8 mouse cellular contexts compared by ENCODE assay signal in genomic region chrX:56346176-56346931, GRCm38 (mm10). TPM values are rescaled to one million over a fixed set of nuclear protein-coding genes. Genes with fewer than 3 reads are reported as not detected.
DNase-seq lines count a peak whose midpoint lies in the region; ATAC-seq lines count a peak whose summit lies in the region.

Gene Zfp449 (plus strand): TSS chrX:56346400.

- peak within 1 kb of the TSS; percentile 37 to 64; a peak in 2 of 4 replicates for H3K27ac ChIP-seq in heart, embryonic 14.5 days (replicated peaks in 1 of 2; ENCODE audit: control insufficient read depth in 1 of 2, insufficient read depth in 1 of 2, low read depth in 2 of 2, low read length in 2 of 2)
- no peak within 1 kb of the TSS for H3K27ac ChIP-seq in liver, embryonic 12.5 days
- H3K27ac ChIP-seq in stomach, embryonic 16.5 days (ENCODE audit: low read length): no peak within 1 kb of the TSS

- H3K4me2 ChIP-seq in heart, embryonic 14.5 days (ENCODE audit: low read length): peak within 1 kb of the TSS; percentile 59
- peak within 1 kb of the TSS; percentile 73 for H3K4me2 ChIP-seq in liver, embryonic 12.5 days
- H3K4me2 ChIP-seq in stomach, embryonic 16.5 days (ENCODE audit: low read depth, low read length): peak within 1 kb of the TSS; percentile 50

- no peaks in the 10 kb centered on the region; a peak in 1 of 4 replicates for H3K4me1 ChIP-seq in heart, embryonic 14.5 days (ENCODE audit: control insufficient read depth in 2 of 2, insufficient read depth in 2 of 2, low read length in 2 of 2)
- no peaks in the 10 kb centered on the region for H3K4me1 ChIP-seq in liver, embryonic 12.5 days
- H3K4me1 ChIP-seq in stomach, embryonic 16.5 days (ENCODE audit: control insufficient read depth, insufficient read depth, low read length): no peaks in the 10 kb centered on the region

- H3K27me3 ChIP-seq in heart, embryonic 14.5 days (ENCODE audit: control insufficient read depth, insufficient read depth, low read length): no peaks in the 10 kb centered on the region
- no peaks in the 10 kb centered on the region for H3K27me3 ChIP-seq in liver, embryonic 12.5 days (replicated peaks)
- H3K27me3 ChIP-seq in stomach, embryonic 16.5 days (ENCODE audit: control insufficient read depth, insufficient read depth, low read length): no peaks in the 10 kb centered on the region

- peak; percentile 9 to 38 for DNase-seq in CD8-positive naive resting alpha-beta T cell, adult 2 months (ENCODE audit: low read depth in 2 of 2, low spot score in 2 of 2)
- peak; percentile 28 for DNase-seq in c-Kit-negative CD71-positive TER-119-positive erythroid progenitor cells, embryonic 14.5 days (ENCODE audit: low read depth, low spot score)
- DNase-seq in fibroblast of lung, adult 2 months (ENCODE audit: low read depth): peak; percentile 43
- DNase-seq in kidney, postnatal 10 days: peak; percentile 90
- peak; percentile 68 for DNase-seq in neural tube, embryonic 10.5 days (ENCODE audit: extremely low spot score, low spot score)

- peak; percentile 91 for ATAC-seq in heart, embryonic 14.5 days (ENCODE audit: insufficient number of reproducible peaks, insufficient read depth, low FRiP score, low read depth)
- peak; percentile 95 for ATAC-seq in liver, embryonic 12.5 days
- ATAC-seq in stomach, embryonic 16.5 days (ENCODE audit: insufficient read depth, low FRiP score): peak; percentile 96

- 17% methylated on average over 39 of the region's 39 CpGs for WGBS in heart, embryonic 14.5 days
- 11% methylated on average over 39 of the region's 39 CpGs for WGBS in liver, embryonic 12.5 days (ENCODE audit: insufficient replicate concordance)
- 11% methylated on average over 37 of the region's 39 CpGs for WGBS in stomach, embryonic 16.5 days

- H3K9me3 ChIP-seq in heart, embryonic 14.5 days (ENCODE audit: control insufficient read depth, low read length): no peaks in the 10 kb centered on the region
- H3K9me3 ChIP-seq in liver, embryonic 12.5 days (replicated peaks): no peaks in the 10 kb centered on the region
- no peaks in the 10 kb centered on the region for H3K9me3 ChIP-seq in stomach, embryonic 16.5 days (replicated peaks; ENCODE audit: control insufficient read depth, low read length)

- no peaks in the 10 kb centered on the region for H3K36me3 ChIP-seq in heart, embryonic 14.5 days (ENCODE audit: control insufficient read depth, insufficient read depth, low read length)
- no peaks in the 10 kb centered on the region for H3K36me3 ChIP-seq in liver, embryonic 12.5 days
- H3K36me3 ChIP-seq in stomach, embryonic 16.5 days (ENCODE audit: control insufficient read depth, insufficient read depth, low read length): no peaks in the 10 kb centered on the region

- peak within 1 kb of the TSS; percentile 77 for H3K9ac ChIP-seq in heart, embryonic 14.5 days (ENCODE audit: low read length)
- peak within 1 kb of the TSS; percentile 67 for H3K9ac ChIP-seq in liver, embryonic 12.5 days
- H3K9ac ChIP-seq in stomach, embryonic 16.5 days (ENCODE audit: low read length): peak within 1 kb of the TSS; percentile 65

- peak within 1 kb of the TSS; percentile 61 to 79 for H3K4me3 ChIP-seq in heart, embryonic 14.5 days (ENCODE audit: control insufficient read depth in 1 of 2, insufficient read depth in 1 of 2, low read depth in 1 of 2, low read length in 2 of 2)
- peak within 1 kb of the TSS; percentile 62 for H3K4me3 ChIP-seq in liver, embryonic 12.5 days
- H3K4me3 ChIP-seq in stomach, embryonic 16.5 days (replicated peaks; ENCODE audit: low read length): peak within 1 kb of the TSS; percentile 58

RNA-seq across cellular contexts. Expression of gene Zfp449, which starts in this region (rescaled TPM):
- 8.2 and 10.2 TPM in 2 replicates for polyA plus RNA-seq in heart, embryonic 14.5 days (2014; fragmentation: Nextera tagmentation; extraction: Ambion mirVana)
- polyA plus RNA-seq in liver, embryonic 12.5 days (2016; fragmentation: Nextera tagmentation; extraction: Ambion mirVana): 1.2 and 1.5 TPM in 2 replicates
- polyA plus RNA-seq in stomach, embryonic 16.5 days (2015; fragmentation: Nextera tagmentation; extraction: Ambion mirVana): 8.3 and 9.2 TPM in 2 replicates

Comparison
In these comparisons a context has a peak if more than half of its experiments do, and no peak if none do; other contexts are left out.
1. DNase-seq: peak in every context shown above with its lines; median percentile 90 in kidney, postnatal 10 days; 68 in neural tube, embryonic 10.5 days; 43 in fibroblast of lung, adult 2 months; 28 in c-Kit-negative CD71-positive TER-119-positive erythroid progenitor cells, embryonic 14.5 days; 24 in CD8-positive naive resting alpha-beta T cell, adult 2 months.
2. H3K27ac ChIP-seq: peak in heart, embryonic 14.5 days (2 of 2); none in liver, embryonic 12.5 days (single experiment) and stomach, embryonic 16.5 days (single experiment).
3. Peak in every context shown above with its lines, with median percentiles within 50 percentile points of each other: ATAC-seq, H3K4me2 ChIP-seq, H3K4me3 ChIP-seq and H3K9ac ChIP-seq.